Mouse (Mus musculus): ENCODE measurements around the gene Spata13. TPM values are rescaled to one million over a fixed set of nuclear protein-coding genes. Genes with fewer than 3 reads are reported as not detected.

Spata13 gene
- polyA plus RNA-seq, 1 experiment from 2014 or later = 11.2 TPM

GRCm38 (mm10) chr14:60751581-60751980, 117.8 kb downstream of the Spata13 start:
- Histone ChIP-seq H3K27me3 (ENCODE audit: control insufficient read depth, insufficient read depth, low read length) (no peaks in the 10 kb centered on the region), H3K4me1 (replicated peaks; ENCODE audit: control insufficient read depth, insufficient read depth) (no peaks in the 10 kb centered on the region), H3K36me3 (ENCODE audit: control insufficient read depth, insufficient read depth, low read length) (peaks cover 19% of the 10 kb centered on the region), H3K4me2 (replicated peaks; ENCODE audit: low read depth) (no peak overlapping the region), H3K27ac (replicated peaks) (no peak overlapping the region), H3K9me3 (ENCODE audit: control insufficient read depth, low read length) (no peaks in the 10 kb centered on the region), H3K9ac (ENCODE audit: low read length) (no peak overlapping the region), H3K4me3 (ENCODE audit: low read depth, low read length) (no peak overlapping the region)
- whole genome bisulfite sequencing = 93% methylated on average over 16 of the region's 16 CpGs
- ATAC-seq (ENCODE audit: low FRiP score, low TSS enrichment) = no peak
- DNase-seq (ENCODE audit: low spot score) = no peak
- TF ChIP-seq EP300 (optimal IDR thresholded peaks at IDR 0.05) = no peak
- TF ChIP-seq CTCF (IDR thresholded peaks at IDR 0.05; ENCODE audit: low read depth) = no peak

- TF ChIP-seq EP300 (optimal IDR thresholded peaks at IDR 0.05) = no peak
- no peak for TF ChIP-seq CTCF (IDR thresholded peaks at IDR 0.05; ENCODE audit: low read depth)
- Histone ChIP-seq H3K4me3 (ENCODE audit: low read depth, low read length) (no peak overlapping the region), H3K27me3 (ENCODE audit: control insufficient read depth, insufficient read depth, low read length) (no peaks in the 10 kb centered on the region), H3K27ac (replicated peaks) (no peak overlapping the region), H3K4me2 (replicated peaks; ENCODE audit: low read depth) (no peak overlapping the region), H3K9ac (ENCODE audit: low read length) (no peak overlapping the region), H3K9me3 (ENCODE audit: control insufficient read depth, low read length) (no peaks in the 10 kb centered on the region), H3K36me3 (ENCODE audit: control insufficient read depth, insufficient read depth, low read length) (peaks cover 21% of the 10 kb centered on the region), H3K4me1 (replicated peaks; ENCODE audit: control insufficient read depth, insufficient read depth) (no peaks in the 10 kb centered on the region)
- WGBS = 82% methylated on average over 14 of the region's 14 CpGs
- DNase-seq (ENCODE audit: low spot score) (no peak), ATAC-seq (ENCODE audit: low FRiP score, low TSS enrichment) (no peak)
Observed at GRCm38 (mm10) chr14:60752892-60753800, 119.3 kb downstream of the Spata13 start.

GRCm38 (mm10) chr14:60753801-60754126, 120.0 kb downstream of the Spata13 start:
- H3K27me3 ChIP-seq (ENCODE audit: control insufficient read depth, insufficient read depth, low read length) = no peaks in the 10 kb centered on the region
- no peak for ATAC-seq (ENCODE audit: low FRiP score, low TSS enrichment)
- no peak for TF ChIP-seq EP300 (optimal IDR thresholded peaks at IDR 0.05)
- TF ChIP-seq CTCF (IDR thresholded peaks at IDR 0.05; ENCODE audit: low read depth) = no peak
- DNase-seq (ENCODE audit: low spot score) = no peak
- H3K9me3 ChIP-seq (ENCODE audit: control insufficient read depth, low read length) = no peaks in the 10 kb centered on the region
- no peaks in the 10 kb centered on the region for H3K4me1 ChIP-seq (replicated peaks; ENCODE audit: control insufficient read depth, insufficient read depth)
- WGBS = 95% methylated on average over 10 of the region's 10 CpGs
- H3K4me2 ChIP-seq (replicated peaks; ENCODE audit: low read depth) = no peak overlapping the region
- no peak overlapping the region for H3K9ac ChIP-seq (ENCODE audit: low read length)
- H3K4me3 ChIP-seq (ENCODE audit: low read depth, low read length) = no peak overlapping the region
- peaks cover 21% of the 10 kb centered on the region for H3K36me3 ChIP-seq (ENCODE audit: control insufficient read depth, insufficient read depth, low read length)
- no peak overlapping the region for H3K27ac ChIP-seq (replicated peaks)

GRCm38 (mm10) chr14:60754656-60755055, 120.9 kb downstream of the Spata13 start:
- no peak for ATAC-seq (ENCODE audit: low FRiP score, low TSS enrichment)
- 96% methylated on average over 5 of the region's 5 CpGs for whole genome bisulfite sequencing
- Histone ChIP-seq H3K9ac (ENCODE audit: low read length) (no peak overlapping the region), H3K4me1 (replicated peaks; ENCODE audit: control insufficient read depth, insufficient read depth) (no peaks in the 10 kb centered on the region), H3K36me3 (ENCODE audit: control insufficient read depth, insufficient read depth, low read length) (peaks cover 21% of the 10 kb centered on the region), H3K4me2 (replicated peaks; ENCODE audit: low read depth) (no peak overlapping the region), H3K4me3 (ENCODE audit: low read depth, low read length) (no peak overlapping the region), H3K27me3 (ENCODE audit: control insufficient read depth, insufficient read depth, low read length) (no peaks in the 10 kb centered on the region), H3K27ac (replicated peaks) (no peak overlapping the region), H3K9me3 (ENCODE audit: control insufficient read depth, low read length) (no peaks in the 10 kb centered on the region)
- DNase-seq (ENCODE audit: low spot score) = no peak
- TF ChIP-seq EP300 (optimal IDR thresholded peaks at IDR 0.05) = no peak
- TF ChIP-seq CTCF (IDR thresholded peaks at IDR 0.05; ENCODE audit: low read depth) = no peak

- 67% methylated on average over 15 of the region's 15 CpGs for whole genome bisulfite sequencing
Observed at GRCm38 (mm10) chr14:60756271-60756670, 122.5 kb downstream of the Spata13 start.

GRCm38 (mm10) chr14:60757265-60757664, 123.5 kb downstream of the Spata13 start:
- no peak for ATAC-seq (ENCODE audit: low FRiP score, low TSS enrichment)
- Histone ChIP-seq H3K4me3 (ENCODE audit: low read depth, low read length) (no peak overlapping the region), H3K27me3 (ENCODE audit: control insufficient read depth, insufficient read depth, low read length) (no peaks in the 10 kb centered on the region), H3K9ac (ENCODE audit: low read length) (no peak overlapping the region), H3K27ac (replicated peaks) (no peak overlapping the region), H3K9me3 (ENCODE audit: control insufficient read depth, low read length) (no peaks in the 10 kb centered on the region), H3K36me3 (ENCODE audit: control insufficient read depth, insufficient read depth, low read length) (peaks cover 30% of the 10 kb centered on the region), H3K4me2 (replicated peaks; ENCODE audit: low read depth) (no peak overlapping the region), H3K4me1 (replicated peaks; ENCODE audit: control insufficient read depth, insufficient read depth) (no peaks in the 10 kb centered on the region)
- TF ChIP-seq CTCF (IDR thresholded peaks at IDR 0.05; ENCODE audit: low read depth) (no peak), EP300 (optimal IDR thresholded peaks at IDR 0.05) (no peak)
- DNase-seq (ENCODE audit: low spot score) = no peak
- 94% methylated on average over 8 of the region's 8 CpGs for WGBS

More at GRCm38 (mm10) chr14:60756271-60756670, 122.5 kb downstream of the Spata13 start:
- Histone ChIP-seq H3K9ac (ENCODE audit: low read length) (no peak overlapping the region), H3K36me3 (ENCODE audit: control insufficient read depth, insufficient read depth, low read length) (peaks cover 26% of the 10 kb centered on the region), H3K4me3 (ENCODE audit: low read depth, low read length) (no peak overlapping the region), H3K27ac (replicated peaks) (no peak overlapping the region), H3K4me2 (replicated peaks; ENCODE audit: low read depth) (no peak overlapping the region), H3K4me1 (replicated peaks; ENCODE audit: control insufficient read depth, insufficient read depth) (no peaks in the 10 kb centered on the region), H3K27me3 (ENCODE audit: control insufficient read depth, insufficient read depth, low read length) (no peaks in the 10 kb centered on the region), H3K9me3 (ENCODE audit: control insufficient read depth, low read length) (no peaks in the 10 kb centered on the region)
- TF ChIP-seq EP300 (optimal IDR thresholded peaks at IDR 0.05) (no peak), CTCF (IDR thresholded peaks at IDR 0.05; ENCODE audit: low read depth) (no peak)
- no peak for ATAC-seq (ENCODE audit: low FRiP score, low TSS enrichment)
- DNase-seq (ENCODE audit: low spot score) = no peak
